Mouse (Mus musculus): ENCODE measurements around the gene Stk38. TPM values are rescaled to one million over a fixed set of nuclear protein-coding genes. Genes with fewer than 3 reads are reported as not detected.

Gene Stk38
- polyA plus RNA-seq, 1 experiment from 2014 or later, result 71.8 TPM

GRCm38 (mm10) chr17:29019391-29019790 is 11.6 kb upstream of the Stk38 start:
- ATAC-seq, result no peak
- H3K4me2 ChIP-seq (ENCODE audit: low read length), result no peak overlapping the region
- WGBS, result 81% methylated on average over 7 of the region's 7 CpGs

DNA sequence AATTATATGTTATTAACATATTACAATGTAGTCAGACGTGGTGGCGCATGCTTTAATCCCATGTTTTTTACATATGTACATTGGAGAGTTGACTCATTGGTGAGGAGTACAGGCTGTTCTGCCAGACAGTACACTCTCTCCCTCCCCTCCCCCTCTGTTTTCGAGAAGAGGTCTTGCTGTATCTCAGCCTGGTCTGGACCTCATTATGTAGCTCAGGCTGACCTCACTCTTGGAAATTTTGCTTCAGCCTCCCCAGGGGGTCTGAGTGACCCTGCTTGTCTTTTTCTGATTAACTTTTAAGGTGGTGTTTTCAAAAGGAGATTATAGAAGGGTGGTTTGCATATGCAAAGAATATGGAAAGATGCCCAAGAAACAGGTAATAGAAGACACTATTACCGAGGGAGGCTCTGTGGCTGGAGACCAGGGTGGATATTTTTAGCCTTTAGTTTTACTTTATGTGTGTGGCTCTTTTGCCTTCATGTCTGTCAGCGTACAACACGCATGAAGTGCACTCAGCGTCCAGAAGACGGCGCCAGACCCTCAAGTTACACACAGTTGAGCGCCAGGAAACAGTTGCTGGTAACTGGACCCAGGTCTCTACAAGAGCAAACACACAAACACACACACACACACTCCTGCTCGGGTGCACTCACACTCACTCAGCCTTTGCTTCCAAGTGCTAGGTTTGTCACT is 10.6 kb upstream of the Stk38 start:
- H3K4me3 ChIP-seq (ENCODE audit: low read length), result no peak overlapping the region
- H3K4me1 ChIP-seq (ENCODE audit: control insufficient read depth, insufficient read depth, low read depth, low read length), result no peaks in the 10 kb centered on the region
- H3K27me3 ChIP-seq (replicated peaks; ENCODE audit: control insufficient read depth, insufficient read depth, low read length), result no peaks in the 10 kb centered on the region
- H3K9me3 ChIP-seq (ENCODE audit: control insufficient read depth, low read length), result no peaks in the 10 kb centered on the region
- no peak overlapping the region for H3K27ac ChIP-seq (ENCODE audit: low read depth, low read length)
- no peak overlapping the region for H3K9ac ChIP-seq (ENCODE audit: low read depth, low read length)
- 47% methylated on average over 11 of the region's 11 CpGs for WGBS
- ATAC-seq, result no peak
- no peak overlapping the region for H3K4me2 ChIP-seq (ENCODE audit: low read length)
- no peaks in the 10 kb centered on the region for H3K36me3 ChIP-seq (ENCODE audit: control insufficient read depth, insufficient read depth, low read length)

More at GRCm38 (mm10) chr17:29019391-29019790, 11.6 kb upstream of the Stk38 start:
- no peak overlapping the region for H3K9ac ChIP-seq (ENCODE audit: low read depth, low read length)
- no peaks in the 10 kb centered on the region for H3K36me3 ChIP-seq (ENCODE audit: control insufficient read depth, insufficient read depth, low read length)
- no peaks in the 10 kb centered on the region for H3K27me3 ChIP-seq (replicated peaks; ENCODE audit: control insufficient read depth, insufficient read depth, low read length)
- H3K4me1 ChIP-seq (ENCODE audit: control insufficient read depth, insufficient read depth, low read depth, low read length), result no peaks in the 10 kb centered on the region
- no peaks in the 10 kb centered on the region for H3K9me3 ChIP-seq (ENCODE audit: control insufficient read depth, low read length)
- H3K27ac ChIP-seq (ENCODE audit: low read depth, low read length), result no peak overlapping the region
- no peak overlapping the region for H3K4me3 ChIP-seq (ENCODE audit: low read length)

DNA sequence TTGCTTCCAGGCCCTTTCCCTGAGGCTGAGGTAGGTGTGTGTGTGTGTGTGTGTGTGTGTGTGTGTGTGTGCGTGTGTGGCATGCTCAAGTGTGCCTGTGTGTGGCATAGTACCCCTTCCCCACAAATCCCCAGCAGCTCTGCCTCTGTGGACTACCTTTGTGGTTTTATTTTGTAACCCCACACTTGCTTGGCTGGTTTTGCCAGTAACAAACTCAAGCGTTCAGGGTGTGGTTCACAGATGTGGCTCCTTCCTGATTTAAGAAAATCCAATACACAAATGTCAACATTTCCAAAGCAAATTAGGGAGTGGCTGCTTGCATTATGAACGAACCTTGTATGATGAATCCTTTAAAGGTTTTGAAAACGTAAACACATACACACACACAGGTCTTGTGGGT is 8.9 kb upstream of the Stk38 start:
- ATAC-seq, result no peak
- Histone ChIP-seq H3K4me3 (ENCODE audit: low read length) (no peak overlapping the region), H3K27ac (ENCODE audit: low read depth, low read length) (no peak overlapping the region), H3K9ac (ENCODE audit: low read depth, low read length) (no peak overlapping the region), H3K9me3 (ENCODE audit: control insufficient read depth, low read length) (no peaks in the 10 kb centered on the region), H3K27me3 (replicated peaks; ENCODE audit: control insufficient read depth, insufficient read depth, low read length) (no peaks in the 10 kb centered on the region), H3K4me2 (ENCODE audit: low read length) (no peak overlapping the region), H3K4me1 (ENCODE audit: control insufficient read depth, insufficient read depth, low read depth, low read length) (no peaks in the 10 kb centered on the region), H3K36me3 (ENCODE audit: control insufficient read depth, insufficient read depth, low read length) (no peaks in the 10 kb centered on the region)
- 85% methylated on average over 4 of the region's 4 CpGs for WGBS

- Histone ChIP-seq H3K4me3 (ENCODE audit: low read length) (no peak overlapping the region), H3K9ac (ENCODE audit: low read depth, low read length) (no peak overlapping the region), H3K9me3 (ENCODE audit: control insufficient read depth, low read length) (no peaks in the 10 kb centered on the region), H3K27me3 (replicated peaks; ENCODE audit: control insufficient read depth, insufficient read depth, low read length) (no peaks in the 10 kb centered on the region), H3K4me2 (ENCODE audit: low read length) (no peak overlapping the region), H3K36me3 (ENCODE audit: control insufficient read depth, insufficient read depth, low read length) (no peaks in the 10 kb centered on the region), H3K4me1 (ENCODE audit: control insufficient read depth, insufficient read depth, low read depth, low read length) (no peaks in the 10 kb centered on the region), H3K27ac (ENCODE audit: low read depth, low read length) (no peak overlapping the region)
- no peak for ATAC-seq
- 26% methylated on average over 2 of the region's 2 CpGs for WGBS
These were observed 7.8 kb upstream of the Stk38 start for GRCm38 (mm10) chr17:29015638-29016037.

GRCm38 (mm10) chr17:29014235-29014634 is 6.4 kb upstream of the Stk38 start:
- no peaks in the 10 kb centered on the region for H3K36me3 ChIP-seq (ENCODE audit: control insufficient read depth, insufficient read depth, low read length)
- no peaks in the 10 kb centered on the region for H3K9me3 ChIP-seq (ENCODE audit: control insufficient read depth, low read length)
- ATAC-seq, result no peak
- no peaks in the 10 kb centered on the region for H3K27me3 ChIP-seq (replicated peaks; ENCODE audit: control insufficient read depth, insufficient read depth, low read length)
- H3K4me2 ChIP-seq (ENCODE audit: low read length), result no peak overlapping the region
- no peak overlapping the region for H3K9ac ChIP-seq (ENCODE audit: low read depth, low read length)
- no peak overlapping the region for H3K27ac ChIP-seq (ENCODE audit: low read depth, low read length)
- H3K4me1 ChIP-seq (ENCODE audit: control insufficient read depth, insufficient read depth, low read depth, low read length), result no peaks in the 10 kb centered on the region
- H3K4me3 ChIP-seq (ENCODE audit: low read length), result no peak overlapping the region

DNA sequence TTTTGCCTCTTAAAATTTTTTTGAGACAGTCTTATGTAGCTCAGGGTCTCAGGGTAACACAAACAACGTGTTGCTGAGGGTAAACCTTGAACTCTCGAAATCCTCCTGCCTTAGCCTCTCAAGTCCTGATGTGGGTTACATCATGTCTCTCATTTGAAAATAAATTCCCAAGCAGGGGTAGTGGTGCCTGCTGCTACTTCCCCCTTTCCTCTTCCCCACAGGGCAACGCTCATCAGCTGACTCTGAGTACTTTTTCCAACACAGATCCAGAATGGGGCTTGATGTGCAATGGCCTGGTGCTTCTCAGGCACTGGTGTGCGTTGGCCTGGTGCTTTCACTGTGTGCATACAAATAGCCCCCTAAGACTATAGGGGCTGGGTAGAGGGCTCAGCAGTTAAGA is 1.4 kb upstream of the Stk38 start:
- Histone ChIP-seq H3K4me3 (ENCODE audit: low read length) (no peak overlapping the region), H3K27ac (ENCODE audit: low read depth, low read length) (no peak overlapping the region), H3K4me1 (ENCODE audit: control insufficient read depth, insufficient read depth, low read depth, low read length) (peaks cover 14% of the 10 kb centered on the region), H3K36me3 (ENCODE audit: control insufficient read depth, insufficient read depth, low read length) (no peaks in the 10 kb centered on the region), H3K9me3 (ENCODE audit: control insufficient read depth, low read length) (no peaks in the 10 kb centered on the region), H3K27me3 (replicated peaks; ENCODE audit: control insufficient read depth, insufficient read depth, low read length) (no peaks in the 10 kb centered on the region), H3K9ac (ENCODE audit: low read depth, low read length) (no peak overlapping the region), H3K4me2 (ENCODE audit: low read length) (no peak overlapping the region)
- no peak for ATAC-seq
- WGBS, result 87% methylated on average over 4 of the region's 4 CpGs

DNA sequence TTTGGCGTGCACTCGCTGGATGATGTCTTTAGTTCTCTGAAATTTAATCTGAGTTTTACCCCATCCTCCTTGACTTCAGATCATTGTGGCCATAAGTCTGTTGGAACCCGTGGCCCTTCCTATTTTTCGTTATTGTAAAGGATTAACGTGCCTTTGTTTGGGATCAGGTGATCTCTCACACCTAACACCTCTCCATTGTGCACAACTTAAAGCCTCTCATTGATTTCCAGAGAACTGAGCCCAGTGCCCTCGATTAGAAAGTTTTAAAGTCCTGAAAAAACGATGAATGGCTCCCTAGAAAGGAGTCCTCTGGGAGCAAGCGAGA is 493 bp upstream of the Stk38 start:
- Histone ChIP-seq H3K4me2 (ENCODE audit: low read length) (peak overlapping the region; percentile 64), H3K27ac (ENCODE audit: low read depth, low read length) (peak overlapping the region; percentile 93), H3K4me1 (ENCODE audit: control insufficient read depth, insufficient read depth, low read depth, low read length) (peaks cover 14% of the 10 kb centered on the region), H3K36me3 (ENCODE audit: control insufficient read depth, insufficient read depth, low read length) (no peaks in the 10 kb centered on the region), H3K27me3 (replicated peaks; ENCODE audit: control insufficient read depth, insufficient read depth, low read length) (no peaks in the 10 kb centered on the region), H3K9ac (ENCODE audit: low read depth, low read length) (peak overlapping the region; percentile 95), H3K9me3 (ENCODE audit: control insufficient read depth, low read length) (no peaks in the 10 kb centered on the region), H3K4me3 (ENCODE audit: low read length) (peak overlapping the region; percentile 82)
- WGBS, result 11% methylated on average over 8 of the region's 8 CpGs
- ATAC-seq, result no peak

DNA sequence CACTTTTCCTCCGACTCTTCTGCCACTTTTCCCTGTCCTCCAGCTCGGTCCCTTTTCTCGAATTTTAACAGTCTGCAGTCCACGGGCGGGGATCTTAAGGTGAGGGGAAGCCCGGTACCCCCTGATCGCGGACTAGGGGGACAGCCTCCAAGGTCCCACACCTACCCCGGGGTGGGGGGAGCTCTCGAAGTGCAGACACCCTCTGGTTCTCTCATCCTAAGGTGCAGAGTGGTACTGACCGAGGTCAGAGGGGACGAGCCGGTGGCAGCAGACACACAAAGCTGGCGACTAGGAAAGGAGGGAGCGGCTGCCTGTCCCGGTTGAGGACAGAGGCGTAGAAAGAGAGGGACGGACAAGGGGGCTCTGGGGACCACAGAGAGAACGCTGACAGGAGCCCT is 553 bp downstream of the Stk38 start:
- Histone ChIP-seq H3K27me3 (replicated peaks; ENCODE audit: control insufficient read depth, insufficient read depth, low read length) (no peaks in the 10 kb centered on the region), H3K4me3 (ENCODE audit: low read length) (peak overlapping the region; percentile 82), H3K4me1 (ENCODE audit: control insufficient read depth, insufficient read depth, low read depth, low read length) (peaks cover 14% of the 10 kb centered on the region), H3K4me2 (ENCODE audit: low read length) (peak overlapping the region; percentile 64), H3K27ac (ENCODE audit: low read depth, low read length) (peak overlapping the region; percentile 93), H3K9ac (ENCODE audit: low read depth, low read length) (peak overlapping the region; percentile 95), H3K9me3 (ENCODE audit: control insufficient read depth, low read length) (no peaks in the 10 kb centered on the region), H3K36me3 (ENCODE audit: control insufficient read depth, insufficient read depth, low read length) (no peaks in the 10 kb centered on the region)
- under 1% methylated on average over 19 of the region's 19 CpGs for WGBS
- no peak; the same call in 1 of the 2 replicates for ATAC-seq

GRCm38 (mm10) chr17:29006812-29007211 is 983 bp downstream of the Stk38 start:
- 9% methylated on average over 7 of the region's 7 CpGs for WGBS
- Histone ChIP-seq H3K27me3 (replicated peaks; ENCODE audit: control insufficient read depth, insufficient read depth, low read length) (no peaks in the 10 kb centered on the region), H3K27ac (ENCODE audit: low read depth, low read length) (0 out of 2 replicates have a peak overlapping the region, but pooled peaks have one; percentile 93), H3K4me3 (ENCODE audit: low read length) (peak overlapping the region; percentile 82), H3K36me3 (ENCODE audit: control insufficient read depth, insufficient read depth, low read length) (no peaks in the 10 kb centered on the region), H3K4me1 (ENCODE audit: control insufficient read depth, insufficient read depth, low read depth, low read length) (peaks cover 14% of the 10 kb centered on the region), H3K9ac (ENCODE audit: low read depth, low read length) (peak overlapping the region; percentile 95), H3K9me3 (ENCODE audit: control insufficient read depth, low read length) (no peaks in the 10 kb centered on the region), H3K4me2 (ENCODE audit: low read length) (peak overlapping the region; percentile 64)
- no peak for ATAC-seq
